Mouse (Mus musculus): ENCODE results near the gene Kpna1.

GRCm38 (mm10) chr16:36040640-36041624 lies 62.4 kb downstream of the Kpna1 start, which contains the start of gene Wdr5b:
- no peak for TF ChIP-seq CTCF (IDR thresholded peaks at IDR 0.05; ENCODE audit: borderline replicate concordance, insufficient read depth, low read depth, low read length)
- peak; percentile 91; the same call in 1 of the 2 replicates for TF ChIP-seq POLR2A (IDR thresholded peaks at IDR 0.05; ENCODE audit: borderline replicate concordance, insufficient read depth, low read length)

All from cerebellum, adult 2 months (tissue).